Mouse (Mus musculus) lung, postnatal 4 days (tissue): ENCODE results near the gene Pard3.

ENCODE experiments used
- DNase-seq, 2 experiments: peaks; one replicate each; pipeline ENCODE4 v3.0.0; 2021

The Pard3 gene

GRCm38 (mm10) chr8:127063551-127064360, at the start of gene Pard3:
TSS of gene Pard3 (plus strand) at chr8:127063893.
- DNase-seq = peak; percentile 85 to 92

DNA sequence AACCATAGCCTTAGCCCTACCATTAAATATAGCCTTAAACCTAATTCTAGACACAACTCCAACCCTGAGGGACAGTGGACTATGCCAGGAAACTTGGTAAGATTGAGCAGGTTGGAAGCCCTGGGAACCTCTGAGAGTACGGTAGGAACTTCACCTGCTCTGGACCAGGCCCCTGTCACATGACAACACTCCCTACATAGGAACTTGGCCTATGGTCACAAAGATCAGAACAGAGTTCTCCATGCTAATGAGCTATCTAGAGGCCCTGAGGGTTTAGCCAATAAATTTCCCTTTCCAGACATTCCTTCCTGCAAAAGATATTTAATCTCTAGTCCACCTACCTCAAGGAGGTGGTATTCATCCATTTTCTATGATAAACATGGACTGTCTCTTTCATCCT, 41.9 kb upstream of the Pard3 start:
- no peak for DNase-seq

- no peak for DNase-seq
Observed at GRCm38 (mm10) chr8:127025256-127025717, 38.4 kb upstream of the Pard3 start.

GRCm38 (mm10) chr8:127025775-127026174, 37.9 kb upstream of the Pard3 start:
- DNase-seq = no peak

- DNase-seq = no peak
Observed at GRCm38 (mm10) chr8:127031476-127031875, 32.2 kb upstream of the Pard3 start.

GRCm38 (mm10) chr8:127038928-127039327, 24.8 kb upstream of the Pard3 start:
- peak in 1 of 2 experiments; percentile 17 for DNase-seq

GRCm38 (mm10) chr8:127049996-127050395, 13.7 kb upstream of the Pard3 start:
- DNase-seq = no peak

DNA sequence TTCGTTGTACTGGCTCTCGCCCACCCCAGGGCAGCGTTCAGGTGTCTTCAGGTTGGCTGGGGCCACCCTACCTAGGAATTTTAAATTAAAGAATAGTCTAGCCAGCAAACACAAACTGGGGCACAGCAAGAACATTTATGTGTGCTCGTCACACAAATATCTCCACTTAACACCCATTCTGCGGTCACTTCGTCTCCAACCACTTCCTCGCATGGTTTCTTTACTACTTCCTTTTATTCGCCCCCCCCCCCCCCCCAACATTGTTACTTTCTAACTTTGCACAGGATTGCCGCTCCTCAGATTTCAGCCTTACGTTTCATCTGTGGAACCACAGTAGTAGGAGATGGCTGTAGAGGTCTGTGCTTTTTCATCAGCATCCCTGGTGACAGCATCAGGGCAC, 11.6 kb upstream of the Pard3 start:
- DNase-seq = no peak

DNA sequence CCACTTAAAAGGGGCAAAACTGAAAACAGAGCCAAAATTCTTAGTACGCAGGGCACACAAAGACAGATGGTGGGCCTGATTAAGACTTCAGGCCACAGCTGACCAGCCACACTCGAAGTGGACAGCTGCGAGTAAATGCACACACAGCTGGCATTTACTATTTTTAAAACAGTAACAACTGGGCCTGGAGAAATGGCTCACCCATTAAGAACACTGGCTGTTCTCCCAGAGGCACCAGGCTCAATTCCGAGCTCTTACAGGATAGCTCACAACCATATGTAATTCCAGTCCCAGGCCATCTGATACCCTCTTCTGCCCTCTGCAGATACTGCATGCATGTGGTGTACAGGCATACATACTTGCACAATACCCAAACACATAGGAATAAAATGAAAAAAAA, 8.6 kb upstream of the Pard3 start:
- no peak for DNase-seq

DNA sequence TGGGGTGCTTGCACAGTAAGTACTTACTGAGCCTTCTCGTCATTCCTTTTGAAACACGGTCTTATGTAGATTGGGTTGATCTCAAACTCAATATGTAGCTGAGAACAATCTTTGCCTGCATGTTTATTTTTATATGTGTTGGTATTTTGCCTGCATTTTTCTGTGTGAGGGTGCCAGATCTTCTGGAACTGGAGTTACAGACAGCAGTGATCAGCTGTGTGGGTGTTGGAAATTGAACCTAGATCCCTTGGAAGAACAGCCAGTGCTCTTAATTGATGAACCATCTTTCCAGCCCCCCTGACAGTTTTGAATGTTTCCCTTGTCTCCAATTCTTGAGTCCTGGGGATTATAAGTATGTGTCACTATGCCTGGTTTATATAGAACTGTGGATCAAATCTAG, 4.9 kb upstream of the Pard3 start:
- DNase-seq = no peak

DNA sequence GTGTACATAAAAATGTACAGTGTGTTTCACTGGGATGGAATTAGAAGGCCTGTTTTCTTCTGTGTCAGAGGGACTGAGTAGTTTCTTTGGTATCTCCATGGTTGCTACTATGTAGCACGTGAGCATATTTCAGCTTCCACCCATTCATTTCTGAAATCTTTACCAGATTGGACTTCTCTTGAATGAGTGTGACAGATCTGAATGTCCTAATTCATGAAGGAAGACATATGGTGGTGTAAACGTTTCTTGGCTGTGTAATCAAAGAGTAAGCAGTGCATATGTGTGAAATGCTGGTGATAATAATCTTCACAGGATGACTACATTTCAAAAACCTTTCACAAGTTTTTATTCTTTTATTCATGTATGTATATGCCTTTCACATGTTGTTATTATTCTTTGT, 3.9 kb upstream of the Pard3 start:
- DNase-seq = no peak

GRCm38 (mm10) chr8:127064361-127065112, 844 bp downstream of the Pard3 start:
- peak; percentile 71 to 72 for DNase-seq

GRCm38 (mm10) chr8:127065113-127065473, 1.4 kb downstream of the Pard3 start:
- DNase-seq = no peak

DNA sequence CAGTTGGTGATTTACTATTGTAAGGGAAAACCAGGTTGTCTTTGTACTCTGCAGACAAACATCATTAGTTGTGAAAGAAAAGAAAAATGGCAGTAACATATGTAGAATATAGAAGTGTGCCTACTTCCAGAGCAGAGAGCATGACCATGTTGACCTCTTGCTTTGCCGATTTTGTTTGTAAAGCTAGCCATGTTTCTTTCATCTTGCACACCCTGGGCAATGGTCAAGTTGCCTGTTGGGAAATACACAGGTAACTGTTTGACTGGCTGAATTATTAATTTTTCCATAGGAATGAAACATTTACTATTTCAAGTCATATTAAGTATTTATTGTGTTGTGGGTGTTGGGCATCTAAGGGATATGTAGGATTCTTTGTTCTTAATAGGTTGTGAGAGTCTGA, 2.1 kb downstream of the Pard3 start:
- DNase-seq = no peak

GRCm38 (mm10) chr8:127066501-127066900, 2.8 kb downstream of the Pard3 start:
- DNase-seq = no peak

- DNase-seq = no peak
Observed at GRCm38 (mm10) chr8:127068719-127069118, 5.0 kb downstream of the Pard3 start.

DNA sequence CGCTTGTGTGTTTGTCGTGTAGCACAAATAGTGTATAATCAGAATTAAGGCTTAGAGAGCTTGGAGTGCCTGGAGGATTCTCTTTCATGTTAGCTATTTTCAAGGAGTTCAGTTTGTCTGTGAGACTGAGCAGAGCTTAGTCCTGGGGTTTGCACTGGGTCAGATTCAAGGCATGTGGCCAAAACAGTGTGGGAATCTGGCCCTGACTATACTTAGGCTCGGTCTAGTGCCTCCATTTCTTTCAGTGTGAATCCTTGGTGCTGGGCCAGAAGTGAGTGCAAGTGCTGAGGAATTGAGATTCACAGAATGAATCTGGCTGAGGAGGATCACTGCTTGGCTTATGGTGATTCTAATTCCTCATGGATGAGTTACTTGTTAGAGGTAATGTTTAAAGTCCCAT, 6.5 kb downstream of the Pard3 start:
- peak in 1 of 2 experiments; percentile 36 for DNase-seq

GRCm38 (mm10) chr8:127073052-127073618, 9.4 kb downstream of the Pard3 start:
- no peak for DNase-seq

- DNase-seq = peak; percentile 50 to 69
Observed at GRCm38 (mm10) chr8:127076511-127076910, 12.8 kb downstream of the Pard3 start.

DNA sequence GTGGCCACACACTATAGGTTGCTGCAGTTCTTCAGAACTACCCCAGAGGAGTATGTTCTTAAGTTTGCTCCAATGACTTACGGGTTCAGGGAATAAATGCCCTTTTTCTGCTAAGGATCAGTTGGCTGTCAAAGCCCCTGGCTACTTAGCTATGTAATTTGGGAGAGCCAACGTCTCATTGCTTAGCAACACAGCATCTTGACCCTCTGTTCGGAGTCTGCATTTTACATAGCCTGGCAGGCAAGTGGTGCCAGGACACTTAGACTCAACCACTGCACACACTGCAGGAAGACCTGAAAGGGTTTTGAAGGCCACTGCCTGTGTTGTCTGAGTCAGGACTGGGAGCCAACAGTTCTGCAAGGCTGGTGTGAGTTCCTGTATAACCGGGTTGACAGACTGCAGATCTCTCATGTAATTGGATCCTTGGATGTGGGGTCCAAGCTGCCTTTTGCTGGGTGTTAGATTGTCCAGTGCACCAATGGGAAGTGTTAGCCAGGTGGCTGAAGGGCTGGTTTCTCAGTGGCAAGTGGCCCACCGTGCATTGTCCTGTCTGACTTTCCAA, 15.6 kb downstream of the Pard3 start:
- DNase-seq = no peak

- DNase-seq = no peak
Observed at GRCm38 (mm10) chr8:127081297-127081696, 17.6 kb downstream of the Pard3 start.

GRCm38 (mm10) chr8:127082486-127082885, 18.8 kb downstream of the Pard3 start:
- DNase-seq = no peak

GRCm38 (mm10) chr8:127084565-127084964, 20.9 kb downstream of the Pard3 start:
- DNase-seq = no peak
